Mouse (Mus musculus): ENCODE data around the gene Plch2.

GRCm38 (mm10) chr4:155085206-155086107, 28.9 kb upstream of the Plch2 start:
- TF ChIP-seq CTCF (IDR thresholded peaks at IDR 0.05; ENCODE audit: control insufficient read depth, insufficient read depth, insufficient read length) (no peak), MYOG (IDR thresholded peaks at IDR 0.05; ENCODE audit: control insufficient read depth, extremely low read depth, insufficient read length) (no peak), MAX (IDR thresholded peaks at IDR 0.05) (no peak), USF1 (IDR thresholded peaks at IDR 0.05; ENCODE audit: low read depth) (no peak), CEBPB (IDR thresholded peaks at IDR 0.05; ENCODE audit: low read depth) (no peak), FOSL1 (IDR thresholded peaks at IDR 0.05; ENCODE audit: insufficient read depth, low read length, poor library complexity, severe bottlenecking) (no peak)
